Mouse (Mus musculus): ENCODE data around the gene Ccdc117.

- no peak for TF ChIP-seq EP300 (IDR thresholded peaks at IDR 0.05; ENCODE audit: low read length)
- TF ChIP-seq ZNF384 (IDR thresholded peaks at IDR 0.05; ENCODE audit: low read depth, low read length): no peak
- TF ChIP-seq POLR2A (IDR thresholded peaks at IDR 0.05; ENCODE audit: low read depth, low read length): no peak
Observed at GRCm38 (mm10) chr11:5496559-5497248, 45.3 kb downstream of the Ccdc117 start.
